Mouse (Mus musculus) WW6 (cell line): Measurements from ENCODE around the gene Cideb.

Experiments
- DNase-seq: peaks from one replicate; pipeline ENCODE4 v3.0.0-alpha.2; 2013; ENCODE audit warnings: low read depth, low spot score

The Cideb gene

DNA sequence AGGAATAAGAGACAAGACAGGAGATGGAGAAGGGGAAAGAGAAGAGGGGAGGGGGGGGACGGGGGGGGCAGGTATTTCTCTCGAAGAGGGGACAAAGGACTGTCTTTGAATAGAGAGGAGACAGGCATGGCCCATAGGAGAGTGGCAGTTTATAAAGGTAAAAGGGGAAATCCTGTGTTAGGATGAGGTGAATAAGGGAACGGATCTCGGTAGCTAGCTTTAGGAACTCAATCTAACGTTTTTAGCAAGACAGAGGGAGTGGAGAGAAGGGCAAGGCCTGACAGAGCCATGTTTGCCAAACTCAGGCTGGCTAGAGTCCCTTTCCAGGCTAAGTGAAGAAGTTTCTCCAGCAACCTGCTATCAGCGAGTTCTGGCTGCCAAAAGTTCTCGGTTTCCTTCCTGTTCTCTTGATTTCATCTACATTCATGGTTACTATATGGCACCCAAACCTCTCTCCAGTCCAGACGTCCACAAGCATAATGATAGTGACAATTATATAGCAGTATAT lies 35.8 kb downstream of the Cideb start:
- DNase-seq = no peak

DNA sequence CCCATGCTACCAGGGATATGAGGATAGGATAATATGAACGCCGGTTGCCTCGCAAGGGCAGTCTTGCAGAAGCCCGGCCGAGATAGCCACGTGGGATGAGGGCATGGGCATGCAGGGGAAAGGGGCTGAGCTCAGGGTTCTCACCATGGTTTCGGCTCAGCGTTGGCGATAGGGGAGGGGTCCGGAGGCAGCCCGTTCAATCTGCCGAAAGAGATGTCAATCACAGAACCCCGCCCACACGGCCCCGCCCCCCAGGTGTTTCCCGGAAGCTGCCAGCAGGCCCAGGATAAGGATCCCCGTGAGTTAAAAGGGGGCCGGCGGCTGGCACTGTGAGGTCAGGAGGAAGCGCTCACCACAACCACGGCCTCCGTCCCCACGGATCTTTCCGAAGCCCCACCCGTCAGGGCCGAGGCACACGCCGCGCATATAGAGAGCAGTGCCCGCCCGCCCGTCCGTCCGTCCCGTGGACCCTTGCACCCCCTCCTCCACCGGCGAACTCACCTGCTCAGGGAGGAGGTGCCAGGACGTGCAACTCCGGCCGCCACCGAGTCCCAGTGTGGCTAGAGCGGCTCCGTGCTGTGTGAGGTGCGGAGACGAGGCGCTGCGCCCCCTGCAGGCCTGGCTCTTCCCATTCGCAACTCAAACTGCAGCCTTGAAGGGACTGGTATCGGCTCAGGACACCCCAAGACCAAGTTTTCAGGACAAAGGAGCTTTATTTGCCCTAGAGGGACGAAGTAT lies 36.4 kb downstream of the Cideb start, which contains the start of gene Rabggta:
Gene Rabggta, minus strand, starts transcription at position 564 of the 738 bp plus-strand sequence.
- peak; percentile 90 for DNase-seq

DNA sequence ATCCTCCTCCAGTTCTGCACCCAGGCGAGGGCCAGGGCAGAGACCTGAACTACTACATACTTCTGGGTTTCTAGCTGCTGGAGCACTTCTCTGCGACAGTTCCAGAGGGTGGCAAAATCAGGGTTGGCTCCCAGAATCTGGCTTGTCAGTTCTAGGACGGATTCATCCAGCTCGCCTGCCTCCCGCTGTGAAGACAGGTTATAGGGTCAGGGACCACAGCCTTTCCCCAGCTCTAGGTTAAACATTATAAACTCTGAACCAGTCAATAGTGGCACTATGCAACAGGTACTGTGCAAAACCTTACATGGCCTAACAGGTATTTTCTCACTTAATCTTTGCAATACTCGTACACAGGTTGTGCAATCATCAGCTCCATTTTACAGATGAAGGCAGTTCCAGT lies 37.2 kb downstream of the Cideb start:
- DNase-seq = no peak

DNA sequence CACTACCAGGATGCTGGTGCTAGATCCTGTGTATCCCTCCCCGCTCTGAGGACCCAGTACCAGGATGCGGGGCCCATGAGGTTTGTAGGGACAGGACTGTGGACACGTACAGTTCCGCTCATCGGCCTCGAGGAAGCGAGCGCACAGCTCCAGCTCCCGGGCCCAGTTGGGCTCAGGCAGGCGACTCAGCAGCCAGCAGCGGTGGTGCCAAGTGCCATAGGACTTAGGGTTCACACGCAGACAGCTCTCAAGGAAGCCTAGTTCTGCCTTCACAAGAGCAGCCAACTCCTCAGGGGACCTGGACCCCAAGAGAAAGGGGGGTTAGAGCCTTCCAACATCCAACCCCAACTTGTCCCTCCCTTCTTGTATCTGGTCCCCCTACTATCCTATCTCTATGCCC lies 37.6 kb downstream of the Cideb start:
- no peak for DNase-seq

DNA sequence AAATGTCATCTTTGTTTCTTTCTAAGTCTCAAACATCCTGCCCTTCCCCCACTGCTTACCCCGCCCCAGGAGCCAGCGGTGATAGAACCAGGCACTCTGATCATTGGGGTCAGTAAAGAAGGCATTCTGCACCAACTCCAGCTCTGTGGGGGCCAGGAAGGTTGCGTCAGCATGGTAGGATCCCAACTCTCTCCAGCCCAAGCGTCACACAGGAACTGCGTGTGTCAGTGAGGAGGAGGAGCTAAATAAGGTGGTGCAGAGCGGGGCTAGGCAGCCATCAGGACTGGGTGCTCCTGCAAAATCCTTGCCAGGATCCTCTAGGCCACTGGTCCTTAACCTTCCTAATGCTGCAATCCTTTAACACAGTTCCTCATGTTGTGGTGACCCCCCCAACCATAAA lies 38.5 kb downstream of the Cideb start:
- no peak for DNase-seq

DNA sequence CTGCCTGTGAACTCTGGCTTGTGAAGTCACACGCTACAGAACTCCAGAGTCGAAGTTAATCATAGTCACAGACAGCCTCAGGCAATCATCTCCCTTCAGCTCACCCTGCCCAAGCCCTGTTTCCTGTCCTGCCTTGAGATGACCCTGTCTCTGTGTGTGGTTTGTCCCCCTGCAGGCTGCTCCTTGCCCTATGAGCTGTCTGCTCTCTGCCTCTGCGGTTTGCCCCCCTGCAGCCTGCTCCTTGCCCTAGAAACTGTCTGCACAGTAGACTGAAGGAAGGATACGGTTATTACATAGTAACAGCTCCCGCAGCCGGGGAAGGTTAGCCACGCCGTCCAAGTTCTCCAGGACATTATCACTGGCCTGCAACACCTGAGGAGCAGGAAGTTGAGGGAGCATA lies 41.4 kb downstream of the Cideb start:
- no peak for DNase-seq

DNA sequence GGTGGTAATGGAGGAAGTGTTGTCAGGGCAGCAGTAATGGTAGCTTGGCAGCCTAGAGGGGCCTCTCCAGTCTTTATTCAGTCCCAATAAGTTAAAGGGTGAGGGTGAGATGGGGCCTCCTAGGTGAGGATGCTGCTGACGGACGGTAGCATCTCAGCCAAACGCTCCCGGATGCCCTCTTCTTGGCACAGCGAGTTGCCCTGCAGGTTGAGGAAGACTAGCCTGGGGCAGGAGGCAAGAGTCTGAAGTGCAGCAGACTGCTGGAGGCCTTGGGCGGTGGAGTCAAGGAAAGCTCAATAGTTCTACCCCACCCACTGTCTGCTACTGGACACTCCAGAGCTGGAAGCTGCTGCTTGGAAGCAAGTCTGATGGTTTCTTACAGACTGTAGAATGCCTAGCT lies 42.0 kb downstream of the Cideb start:
- DNase-seq = no peak

DNA sequence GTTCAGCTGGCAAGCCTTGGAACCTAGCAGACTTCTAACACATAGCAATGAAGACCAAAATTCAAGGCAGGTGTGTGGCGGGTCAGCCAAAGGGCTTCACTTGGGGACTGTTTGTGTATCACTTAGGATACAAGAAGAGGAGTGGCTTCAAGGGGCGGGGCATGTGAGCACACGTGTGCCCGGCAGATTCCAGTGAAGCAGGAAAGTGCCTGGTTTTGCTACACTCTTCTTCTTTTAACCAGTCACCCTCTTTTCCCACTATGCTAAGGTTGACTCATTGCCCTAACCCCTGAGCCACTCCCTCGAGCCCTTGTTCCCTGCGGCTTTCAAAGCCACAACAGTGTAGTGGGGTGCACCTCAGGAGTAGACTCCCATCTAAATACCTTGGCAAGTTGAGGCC lies 43.4 kb downstream of the Cideb start:
- DNase-seq = no peak

DNA sequence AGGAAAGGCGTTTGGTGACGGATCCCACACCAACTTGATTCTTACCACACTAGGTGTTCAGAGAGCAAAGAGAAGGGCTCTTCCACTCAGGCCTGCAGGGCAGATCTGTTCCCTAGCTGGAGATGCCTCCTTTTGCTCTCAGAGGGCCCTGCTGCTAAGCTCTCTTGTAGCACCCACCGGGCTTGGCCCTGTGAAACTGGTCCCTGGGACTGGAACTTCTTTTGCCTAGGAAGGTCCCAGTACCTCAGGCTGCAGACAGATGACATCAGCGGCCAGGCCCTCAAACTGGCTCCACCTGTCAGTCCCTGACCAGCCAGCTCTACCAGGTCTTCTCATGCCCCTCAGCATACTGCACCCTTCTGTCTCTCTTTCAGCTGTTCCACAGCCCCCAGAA lies 44.5 kb downstream of the Cideb start, which contains the start of gene Tgm1:
Gene Tgm1, minus strand, starts transcription at position 198 of the 394 bp plus-strand sequence.
- DNase-seq = no peak

DNA sequence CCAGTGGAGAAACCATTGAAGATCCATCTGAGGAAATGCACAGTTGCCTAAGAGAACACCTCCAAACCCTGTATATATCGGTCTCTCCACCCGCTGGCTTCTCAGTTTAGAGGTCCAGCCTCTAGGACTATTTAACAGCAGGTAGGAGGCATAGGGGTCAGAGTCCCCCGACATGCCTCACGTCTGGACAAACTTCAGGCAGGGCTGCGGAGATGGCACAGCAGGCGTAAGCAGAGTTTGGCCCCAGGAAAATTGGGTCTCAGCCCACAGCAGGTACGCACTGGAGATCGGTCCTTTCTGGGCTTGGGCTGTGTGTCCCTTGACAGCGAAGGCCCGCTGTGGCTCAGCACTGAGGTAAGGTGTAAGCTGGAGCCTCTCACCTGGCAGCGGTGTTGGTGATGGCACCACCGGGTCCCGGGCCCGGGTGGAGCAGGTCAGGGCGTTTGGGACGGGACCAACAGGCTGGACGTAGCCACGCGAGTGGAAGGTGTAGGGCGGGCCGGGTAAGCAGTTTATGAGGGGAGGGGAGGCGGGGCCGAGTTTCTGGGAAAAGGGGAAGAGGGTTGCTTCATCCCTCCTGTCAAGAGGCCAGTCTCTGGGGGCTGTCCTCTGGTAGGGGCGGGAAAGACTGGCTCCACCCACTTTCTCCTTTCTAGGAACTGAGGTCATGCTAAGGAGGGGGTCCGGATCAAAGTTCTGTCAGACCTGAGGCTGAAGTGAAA lies 45.1 kb downstream of the Cideb start:
- DNase-seq = no peak

DNA sequence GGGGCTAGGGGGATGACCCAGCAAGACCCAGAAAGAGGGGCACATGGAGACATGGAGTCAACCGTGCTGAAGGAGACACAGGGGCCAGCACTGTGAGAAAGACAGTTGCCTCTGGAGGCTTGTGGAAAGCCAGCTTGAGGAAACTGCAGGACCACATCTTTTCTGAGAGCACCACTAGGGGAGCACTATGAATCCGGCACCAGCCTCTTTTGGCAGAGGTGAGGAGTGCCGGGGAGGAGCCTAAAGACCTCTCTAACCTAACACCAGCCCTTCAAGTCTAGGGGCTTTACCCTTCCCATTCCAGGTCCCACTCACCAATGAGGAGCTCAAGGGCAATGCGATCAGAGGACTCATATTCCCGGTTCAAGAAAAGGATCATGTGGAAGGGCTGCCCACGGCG lies 46.5 kb downstream of the Cideb start:
- DNase-seq = no peak

DNA sequence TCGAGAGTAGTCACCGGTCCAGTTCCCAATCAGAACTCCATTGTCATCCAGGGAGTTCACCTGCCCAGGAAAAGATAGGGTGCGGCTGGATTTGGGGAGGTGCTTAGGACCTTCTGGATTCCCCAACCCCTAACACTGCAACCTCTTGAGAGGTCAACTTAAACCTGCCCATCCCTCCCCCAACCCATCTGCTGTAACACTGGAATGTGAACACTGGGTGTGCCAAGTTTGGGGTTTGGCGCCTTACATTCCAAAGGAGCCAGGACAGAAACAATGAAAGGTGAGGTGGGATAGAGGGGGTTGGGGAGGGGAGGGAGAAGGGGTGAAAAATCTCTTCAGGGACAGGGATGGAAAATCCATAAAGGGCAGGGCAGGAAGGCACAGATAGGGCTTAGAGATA lies 48.7 kb downstream of the Cideb start:
- peak; percentile 61 for DNase-seq

DNA sequence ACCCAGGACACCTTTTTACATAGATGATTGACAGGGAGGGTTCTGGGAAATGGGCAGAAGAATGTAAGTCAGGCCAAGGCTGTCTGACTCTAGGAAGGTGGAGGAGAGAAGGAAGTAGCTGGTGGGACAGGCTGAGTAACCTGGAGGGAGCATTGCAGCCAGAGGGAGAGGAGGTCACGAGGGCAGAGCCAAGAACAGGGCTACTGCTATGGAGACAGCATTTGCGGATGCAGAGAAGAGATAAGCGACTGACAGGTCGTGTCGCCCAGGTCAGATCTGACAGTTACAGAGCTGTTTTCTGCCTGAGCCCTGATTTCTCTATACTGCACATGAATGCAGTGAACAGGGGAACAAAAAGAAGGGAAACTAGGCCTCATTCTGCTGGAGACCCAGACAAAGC lies 50.9 kb downstream of the Cideb start:
- DNase-seq = no peak

DNA sequence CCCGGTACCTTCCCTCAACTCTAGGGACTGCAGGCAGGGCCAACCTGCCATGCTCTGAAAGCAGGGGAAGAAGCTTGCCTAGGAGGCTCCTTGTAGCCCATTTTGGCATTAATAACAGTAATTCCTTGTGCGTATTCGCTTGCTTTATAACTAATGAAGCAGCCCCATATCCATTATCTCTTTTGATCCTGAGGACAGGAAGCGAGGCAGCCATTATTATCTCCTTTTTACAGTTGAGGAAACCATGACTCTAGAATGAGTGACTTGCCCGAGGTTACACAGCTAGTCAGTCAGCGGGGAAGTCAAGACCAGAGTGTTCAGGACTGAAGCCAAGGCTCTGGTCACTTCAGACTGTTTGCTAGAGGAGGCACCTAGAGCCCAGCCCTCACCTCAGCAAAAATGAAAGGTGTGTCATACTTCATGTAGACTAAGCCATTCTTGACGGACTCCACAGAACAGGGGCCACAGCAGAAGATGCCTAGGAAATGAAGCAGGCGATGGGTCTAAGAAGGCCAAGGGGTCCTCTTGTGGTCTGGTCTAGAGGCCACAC lies 52.1 kb downstream of the Cideb start:
- DNase-seq = no peak
